Mouse (Mus musculus): ENCODE data around the gene Dennd4b.

DNA sequence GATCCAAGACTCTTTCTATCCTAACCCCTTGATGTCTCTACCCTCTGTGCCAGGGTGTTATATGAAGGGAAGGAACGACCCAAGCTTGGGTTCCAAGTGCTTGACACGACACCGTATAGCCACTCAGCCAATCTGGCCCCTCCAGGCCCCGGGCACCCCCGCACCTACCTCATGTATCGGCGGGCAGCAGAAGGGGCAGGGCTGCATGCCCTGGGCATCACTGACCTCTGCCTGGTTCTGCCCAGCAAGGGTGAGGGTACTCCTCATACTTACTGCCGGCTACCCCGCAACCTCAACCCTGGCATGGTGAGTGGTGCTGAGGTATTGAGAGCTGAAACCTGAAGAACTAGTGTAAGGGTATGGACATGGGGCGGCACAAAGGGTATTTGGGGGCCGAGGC lies 3.2 kb downstream of the Dennd4b start:
- TF ChIP-seq CTCF (IDR thresholded peaks at IDR 0.05; ENCODE audit: control insufficient read depth, insufficient read depth, low read length) (no peak), POLR2A (IDR thresholded peaks at IDR 0.05; ENCODE audit: borderline replicate concordance, control insufficient read depth, low read depth, low read length) (no peak)
